Mouse (Mus musculus): ENCODE measurements around the gene Sec31a.

GRCm38 (mm10) chr5:100438796-100439195 lies 22.8 kb upstream of the Sec31a start:
- TF ChIP-seq CTCF (IDR thresholded peaks at IDR 0.05; ENCODE audit: low read depth, low read length) (no peak), GATA2 (IDR thresholded peaks at IDR 0.05; ENCODE audit: borderline replicate concordance, low read depth, low read length) (no peak), POLR2AphosphoS5 (IDR thresholded peaks at IDR 0.05; ENCODE audit: insufficient replicate concordance, low read depth, low read length) (no peak), GATA1 (IDR thresholded peaks at IDR 0.05; ENCODE audit: borderline replicate concordance, low read length) (no peak), TAL1 (conservative IDR thresholded peaks at IDR 0.05; ENCODE audit: low read depth, low read length) (no peak)
